Mouse (Mus musculus): ENCODE results near the gene Mia. TPM values are rescaled to one million over a fixed set of nuclear protein-coding genes. Genes with fewer than 3 reads are reported as not detected.

Gene Mia
- total and polyA plus RNA-seq, 3 experiments = 0.44 to 2.0 (median 1.1) TPM

GRCm38 (mm10) chr7:27167475-27168094 lies 13.4 kb downstream of the Mia start (continued):
- TF ChIP-seq TCF12 (IDR thresholded peaks at IDR 0.05; ENCODE audit: low read depth, low read length) (no peak), GABPA (IDR thresholded peaks at IDR 0.05; ENCODE audit: insufficient replicate concordance, low read depth, low read length) (no peak), KAT2A (IDR thresholded peaks at IDR 0.05; ENCODE audit: insufficient replicate concordance, low read length) (no peak), CTCF (conservative IDR thresholded peaks at IDR 0.05 in 1 of 2, IDR thresholded peaks at IDR 0.05 in 1 of 2; ENCODE audit: low read depth in 2 of 2, low read length in 2 of 2) (no peak), ELF1 (IDR thresholded peaks at IDR 0.05; ENCODE audit: low read depth, low read length) (no peak), TBP (conservative IDR thresholded peaks at IDR 0.05; ENCODE audit: low read depth, low read length) (no peak), USF1 (IDR thresholded peaks at IDR 0.05; ENCODE audit: low read depth, low read length) (no peak), ZKSCAN1 (IDR thresholded peaks at IDR 0.05; ENCODE audit: borderline replicate concordance, low read depth, low read length) (no peak), SMC3 (IDR thresholded peaks at IDR 0.05; ENCODE audit: low read depth, low read length) (no peak), ZNF384 (IDR thresholded peaks at IDR 0.05; ENCODE audit: low read depth, low read length) (no peak), CHD1 (IDR thresholded peaks at IDR 0.05; ENCODE audit: low read depth, low read length) (peak; percentile 73; the same call in 1 of the 2 replicates), SIN3A (IDR thresholded peaks at IDR 0.05; ENCODE audit: low read length) (no peak; the same call in none of the 2 replicates), BHLHE40 (IDR thresholded peaks at IDR 0.05; ENCODE audit: low read depth, low read length) (peak; percentile 63)

GRCm38 (mm10) chr7:27166614-27167474 lies 14.1 kb downstream of the Mia start, which contains the start of gene Egln2:
Gene Egln2 (minus strand): TSS chr7:27166802.
- no peaks in the 10 kb centered on the region for H3K9me3 ChIP-seq (replicated peaks; ENCODE audit: low read length)
- in situ Hi-C loops (cut with MboI; ENCODE audit: low pct_ligation_motif_present, low pct_unique_long_range_greater_than_20kb, low sequenced_read_pairs) = no loop called here
- H3K4me2 ChIP-seq (ENCODE audit: insufficient read depth, low read depth, poor library complexity, severe bottlenecking) = peak within 1 kb of the TSS; percentile 77
- H3K27ac ChIP-seq (ENCODE audit: insufficient read depth, low read depth) = peak within 1 kb of the TSS; percentile 99
- H3K27me3 ChIP-seq (replicated peaks) = no peaks in the 10 kb centered on the region
- H3K4me3 ChIP-seq (replicated peaks in 1 of 3; ENCODE audit: low read depth in 2 of 3, low read length in 2 of 3, poor library complexity in 1 of 3) = peak within 1 kb of the TSS; percentile 86 to 98 (median 92)
- H3K4me1 ChIP-seq (ENCODE audit: control insufficient read depth in 1 of 2, insufficient read depth in 2 of 2) = peaks cover 27 to 60% of the 10 kb centered on the region in 2 experiments
- peak within 1 kb of the TSS; percentile 90 for H3K9ac ChIP-seq (ENCODE audit: insufficient read depth, low read depth)
- DNase-seq (ENCODE audit: extremely low read depth) = peak; percentile 98
- peaks cover 26 to 60% of the 10 kb centered on the region in 2 experiments for H3K36me3 ChIP-seq (replicated peaks in 1 of 2; ENCODE audit: control insufficient read depth in 1 of 2, insufficient read depth in 1 of 2, low read length in 1 of 2)
- peaks cover 40% of the 10 kb centered on the region for H3K79me2 ChIP-seq (replicated peaks; ENCODE audit: control insufficient read depth, extremely low read depth, insufficient read depth, poor library complexity, severe bottlenecking)
- dilution Hi-C loops (cut with MboI; ENCODE audit: extremely low pct_ligation_motif_present, extremely low pct_unique_long_range_greater_than_20kb, low sequenced_read_pairs) = no loop called here
- no peak; the same call in 1 of the 2 replicates for TF ChIP-seq HCFC1 (IDR thresholded peaks at IDR 0.05; ENCODE audit: low read depth, low read length)
- peak; percentile 82 for TF ChIP-seq EP300 (IDR thresholded peaks at IDR 0.05; ENCODE audit: low read length)
- TF ChIP-seq PAX5 (IDR thresholded peaks at IDR 0.05; ENCODE audit: low read length) = no peak
- TF ChIP-seq MAX (IDR thresholded peaks at IDR 0.05; ENCODE audit: low read length) = no peak
- TF ChIP-seq RAD21 (IDR thresholded peaks at IDR 0.05; ENCODE audit: low read depth, low read length) = no peak; the same call in 1 of the 2 replicates
- TF ChIP-seq SIN3A (IDR thresholded peaks at IDR 0.05; ENCODE audit: low read length) = peak; percentile 76
- peak; percentile 70 for TF ChIP-seq POLR2A (IDR thresholded peaks at IDR 0.05; ENCODE audit: low read depth, low read length)
- TF ChIP-seq ZNF384 (IDR thresholded peaks at IDR 0.05; ENCODE audit: low read depth, low read length) = peak; percentile 98
- TF ChIP-seq ZC3H11A (IDR thresholded peaks at IDR 0.05; ENCODE audit: low read depth, low read length) = no peak
- TF ChIP-seq TCF12 (IDR thresholded peaks at IDR 0.05; ENCODE audit: low read depth, low read length) = peak; percentile 90
- 0 out of 2 replicates have a peak, but pooled peaks have one; percentile 57 for TF ChIP-seq MAZ (IDR thresholded peaks at IDR 0.05; ENCODE audit: low read depth, low read length)
- TF ChIP-seq ZKSCAN1 (IDR thresholded peaks at IDR 0.05; ENCODE audit: borderline replicate concordance, low read depth, low read length) = no peak
- peak; percentile 82; the same call in 1 of the 2 replicates for TF ChIP-seq MEF2A (IDR thresholded peaks at IDR 0.05; ENCODE audit: borderline replicate concordance, low read depth, low read length)
- peak; percentile 64 for TF ChIP-seq USF2 (conservative IDR thresholded peaks at IDR 0.05; ENCODE audit: low read depth, low read length)
- TF ChIP-seq NRF1 (IDR thresholded peaks at IDR 0.05; ENCODE audit: low read depth, low read length) = peak; percentile 80
- TF ChIP-seq CHD2 (IDR thresholded peaks at IDR 0.05; ENCODE audit: low read length) = no peak; the same call in 1 of the 2 replicates
- TF ChIP-seq JUN (IDR thresholded peaks at IDR 0.05; ENCODE audit: insufficient read depth, low read depth, low read length) = peak; percentile 61
- TF ChIP-seq MYC (IDR thresholded peaks at IDR 0.05; ENCODE audit: low read depth, low read length) = no peak; the same call in 1 of the 2 replicates
- no peak for TF ChIP-seq CHD1 (IDR thresholded peaks at IDR 0.05; ENCODE audit: low read depth, low read length)
- no peak for TF ChIP-seq E2F4 (IDR thresholded peaks at IDR 0.05; ENCODE audit: insufficient replicate concordance, low read depth, low read length)
- peak; percentile 64; the same call in 1 of the 2 replicates for TF ChIP-seq POLR2AphosphoS2 (IDR thresholded peaks at IDR 0.05; ENCODE audit: low read depth, low read length)
- 0 out of 2 replicates have a peak, but pooled peaks have one; percentile 0 for TF ChIP-seq SMC3 (IDR thresholded peaks at IDR 0.05; ENCODE audit: low read depth, low read length)
- TF ChIP-seq ETS1 (conservative IDR thresholded peaks at IDR 0.05; ENCODE audit: low read depth, low read length) = peak; percentile 95
- TF ChIP-seq KAT2A (IDR thresholded peaks at IDR 0.05; ENCODE audit: insufficient replicate concordance, low read length) = no peak
- no peak for TF ChIP-seq GABPA (IDR thresholded peaks at IDR 0.05; ENCODE audit: insufficient replicate concordance, low read depth, low read length)
- TF ChIP-seq JUND (conservative IDR thresholded peaks at IDR 0.05; ENCODE audit: low read depth, low read length) = peak; percentile 57
- TF ChIP-seq ZMIZ1 (IDR thresholded peaks at IDR 0.05; ENCODE audit: low read depth, low read length) = peak; percentile 94
